Mouse (Mus musculus): Measurements from ENCODE around the gene Kank1.

GRCm38 (mm10) chr19:25285756-25286538, 49.2 kb downstream of the Kank1 start:
- no peak for TF ChIP-seq CTCF (conservative IDR thresholded peaks at IDR 0.05; ENCODE audit: low read length)
- TF ChIP-seq NANOG (IDR thresholded peaks at IDR 0.05; ENCODE audit: borderline replicate concordance, low read length) = no peak
- TF ChIP-seq POU5F1 (IDR thresholded peaks at IDR 0.05; ENCODE audit: borderline replicate concordance, low read length) = no peak
